Mouse (Mus musculus): ENCODE measurements around the gene Cntnap2.

GRCm38 (mm10) chr6:46963261-46963660 is 1904.1 kb downstream of the Cntnap2 start:
- TF ChIP-seq TAL1 (IDR thresholded peaks at IDR 0.05; ENCODE audit: low read length), result no peak
- no peak for TF ChIP-seq GATA1 (IDR thresholded peaks at IDR 0.05; ENCODE audit: low read length)

Data from erythroblast, embryonic 14.5 days (primary cell).